Mouse (Mus musculus) activated CD4-positive, CD25-positive, alpha-beta regulatory T cell, adult 9 weeks (primary cell): ENCODE measurements around the gene Ccl28. TPM values are rescaled to one million over a fixed set of nuclear protein-coding genes. Genes with fewer than 3 reads are reported as not detected.

Experiments used
- polyA plus RNA-seq: library from polyadenylated mRNA; unstranded; fragments of 100-300 nt; shearing (Covaris generic); gene quantifications from one replicate; pipeline ENCODE4 v1.2.1, GENCODE M21; 2017

The Ccl28 gene
- polyA plus RNA-seq = not detected

DNA sequence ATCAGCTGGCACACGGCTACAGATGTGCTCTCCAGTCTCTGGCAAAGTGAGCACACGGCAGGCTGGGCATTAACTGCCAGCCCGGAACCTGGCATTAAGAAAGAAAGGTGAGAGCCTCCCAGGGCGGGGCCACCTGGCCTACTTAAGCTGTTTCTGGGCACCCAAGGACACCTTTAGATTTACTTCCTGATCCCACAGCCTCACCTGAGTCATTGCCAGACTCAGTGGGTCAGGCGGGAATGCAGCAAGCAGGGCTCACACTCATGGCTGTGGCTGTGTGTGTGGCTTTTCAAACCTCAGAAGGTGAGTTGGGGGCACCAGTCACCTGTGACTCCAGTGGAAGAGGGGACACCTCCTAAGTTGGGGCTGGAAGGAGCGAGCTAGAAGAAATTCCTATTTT lies at the start of gene Ccl28:
Gene Ccl28, plus strand, starts transcription at position 186 of the 400 bp plus-strand sequence.

DNA sequence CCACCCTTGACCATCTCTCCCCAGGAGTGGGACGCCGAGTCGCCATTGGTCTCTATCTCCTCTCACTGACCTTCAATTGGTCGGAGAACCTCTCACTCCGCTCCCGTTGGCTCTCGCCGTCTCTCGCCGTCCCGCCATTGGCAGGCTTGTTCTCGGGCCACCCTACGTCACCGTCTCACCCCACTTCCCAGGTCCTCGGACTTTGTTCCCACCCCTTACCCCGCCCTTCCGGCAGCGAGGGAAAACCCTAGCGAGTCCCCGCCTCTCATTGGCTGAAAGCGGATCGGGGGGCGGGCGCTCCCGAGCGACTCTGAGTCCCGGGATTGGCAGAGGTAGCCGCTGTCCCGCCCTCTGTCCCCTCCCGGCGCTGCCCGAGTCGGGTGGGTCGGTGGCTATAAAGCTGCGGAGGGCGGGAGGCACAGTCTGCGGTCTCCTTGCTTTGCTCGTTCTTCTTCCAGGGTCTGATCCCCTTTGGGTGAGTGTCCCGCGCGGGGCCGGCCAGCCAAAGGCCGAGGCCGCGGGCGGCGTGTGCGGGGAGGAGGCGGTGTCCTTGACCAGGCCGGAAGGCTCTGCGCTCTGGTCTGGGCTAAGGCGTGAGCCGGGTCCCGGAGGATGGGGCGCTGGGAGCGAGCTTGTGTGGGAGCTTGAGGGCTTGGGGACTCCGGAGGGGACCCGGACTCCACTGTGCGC lies 66.6 kb downstream of the Ccl28 start, which contains the start of gene Hmgcs1:
Gene Hmgcs1, plus strand, starts transcription at position 341 of the 690 bp plus-strand sequence.

Other genes with a start within 250 kb of the Ccl28 start
- 6.1 TPM for gene Paip1, start 195.2 kb upstream of the Ccl28 start, polyA plus RNA-seq
- gene 4833420G17Rik, start 161.1 kb upstream of the Ccl28 start, polyA plus RNA-seq = 107 TPM
- 1.9 TPM for gene Tmem267, start 135.8 kb upstream of the Ccl28 start, polyA plus RNA-seq
- 0.88 TPM for gene 3110070M22Rik, start 135.4 kb upstream of the Ccl28 start, polyA plus RNA-seq
- gene Hmgcs1, start 66.6 kb downstream of the Ccl28 start, polyA plus RNA-seq = 62.7 TPM
- 0.46 TPM for gene Nim1k, start 132.1 kb downstream of the Ccl28 start, polyA plus RNA-seq
- 25.1 TPM for gene Zfp131, start 167.1 kb downstream of the Ccl28 start, polyA plus RNA-seq
- not detected for gene AF067063, start 206.4 kb downstream of the Ccl28 start, polyA plus RNA-seq
- not detected for gene D13Ertd608e, start 212.2 kb downstream of the Ccl28 start, polyA plus RNA-seq